Mouse (Mus musculus): ENCODE results near the gene Grk6. TPM values are rescaled to one million over a fixed set of nuclear protein-coding genes. Genes with fewer than 3 reads are reported as not detected.

Gene Grk6
- total RNA-seq, 2 experiments from 2014 or later = 76.4 to 79.2 TPM

DNA sequence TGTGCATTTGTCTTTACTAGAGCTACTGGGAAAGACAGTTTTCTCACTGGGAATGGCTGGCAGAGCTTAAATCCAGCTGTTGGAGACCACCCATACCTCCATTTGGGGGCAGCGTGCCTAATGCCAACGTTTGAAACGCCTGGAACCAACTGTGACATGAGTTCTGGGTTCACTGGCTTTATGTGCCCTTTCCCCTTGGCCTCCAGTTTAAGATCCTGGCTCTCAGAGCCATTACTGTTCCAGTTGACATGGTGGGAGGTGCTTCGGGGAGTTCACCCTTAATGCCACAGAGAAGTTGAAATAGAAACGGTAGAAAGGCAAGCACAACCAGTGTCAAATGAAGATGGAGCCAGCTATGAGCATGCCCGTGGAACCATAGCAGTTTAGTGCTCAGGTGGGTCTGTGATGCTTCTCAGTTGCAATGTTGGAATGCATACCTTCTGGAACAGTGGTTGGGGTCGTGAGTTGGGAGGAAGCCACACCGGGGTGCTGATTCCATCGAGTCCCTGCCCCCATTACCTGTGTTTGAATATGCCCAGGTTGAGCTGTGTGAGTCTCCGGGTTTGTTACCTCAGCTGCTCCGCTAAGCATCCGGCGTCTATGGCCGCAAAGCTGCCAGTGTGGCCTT, 18.6 kb downstream of the Grk6 start:
- peak in 1 of 2 experiments; percentile 48 for DNase-seq (ENCODE audit: low spot score in 2 of 2)

DNA sequence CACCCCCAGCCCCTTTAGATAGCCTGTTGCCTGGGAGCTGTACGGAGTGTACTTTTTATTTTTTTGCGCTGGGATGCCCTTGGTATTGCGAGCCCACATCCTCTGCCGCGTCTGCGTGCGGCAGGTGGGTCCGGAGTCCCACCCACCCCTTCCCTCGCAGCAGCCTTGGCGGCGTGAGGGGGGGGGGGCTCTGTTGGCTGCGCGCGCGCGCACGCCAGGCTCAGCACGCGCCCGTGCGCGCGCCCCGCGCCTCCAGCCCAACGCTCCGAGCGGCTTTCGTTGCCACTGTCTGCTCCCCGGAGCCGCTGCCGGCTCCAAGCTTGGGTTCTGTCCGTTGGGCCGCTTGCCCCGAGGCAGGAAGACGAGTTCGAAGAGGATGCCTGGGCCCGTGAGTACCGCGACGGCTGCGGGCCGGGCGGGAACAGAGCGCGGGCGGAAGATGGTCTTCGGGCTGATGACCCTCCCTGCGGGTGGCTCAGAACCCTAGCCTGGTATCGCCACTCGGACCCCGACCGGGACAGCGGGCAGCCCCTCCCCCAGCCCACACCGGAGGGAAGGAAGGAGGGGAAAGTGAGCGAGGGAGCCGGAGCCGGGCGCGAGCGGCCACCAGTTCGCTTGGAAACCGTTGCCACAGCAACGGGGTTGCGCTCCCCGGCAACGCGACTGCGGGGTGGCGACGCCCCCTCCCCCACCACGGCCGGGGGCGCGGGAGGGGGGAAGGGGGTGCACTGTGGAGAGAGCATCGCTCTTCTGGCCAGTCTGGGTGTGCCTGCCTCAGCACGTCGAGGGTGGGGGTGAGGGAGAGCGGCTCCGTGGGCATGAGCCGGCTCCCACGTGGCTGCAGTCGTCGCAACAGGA, 19.4 kb downstream of the Grk6 start, which contains the start of gene Prr7:
Gene Prr7, plus strand, starts transcription at position 241 of the 858 bp plus-strand sequence.
- peak; percentile 79 to 82 for DNase-seq (ENCODE audit: low spot score in 2 of 2)

DNA sequence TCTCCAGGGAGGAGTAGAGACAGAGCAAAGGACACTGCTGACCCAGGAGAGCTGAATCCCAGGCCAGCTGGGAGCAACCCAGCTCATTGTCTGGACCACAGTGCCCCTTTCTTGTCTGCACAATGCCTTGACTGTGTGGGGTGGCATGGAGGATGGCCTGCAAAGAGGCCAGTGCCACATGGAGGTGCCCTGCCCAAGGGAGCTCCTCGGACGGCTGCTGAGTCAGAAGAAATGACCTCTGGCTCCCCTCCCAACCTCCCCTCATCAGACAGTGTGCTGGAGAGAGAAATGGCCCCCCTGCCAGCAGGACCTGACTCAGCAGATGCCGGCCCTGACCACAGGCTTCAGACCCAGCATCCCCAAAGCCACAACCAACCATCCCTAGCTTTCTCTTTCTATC, 20.3 kb downstream of the Grk6 start:
- peak in 1 of 2 experiments; percentile 54 for DNase-seq (ENCODE audit: low spot score in 2 of 2)

DNA sequence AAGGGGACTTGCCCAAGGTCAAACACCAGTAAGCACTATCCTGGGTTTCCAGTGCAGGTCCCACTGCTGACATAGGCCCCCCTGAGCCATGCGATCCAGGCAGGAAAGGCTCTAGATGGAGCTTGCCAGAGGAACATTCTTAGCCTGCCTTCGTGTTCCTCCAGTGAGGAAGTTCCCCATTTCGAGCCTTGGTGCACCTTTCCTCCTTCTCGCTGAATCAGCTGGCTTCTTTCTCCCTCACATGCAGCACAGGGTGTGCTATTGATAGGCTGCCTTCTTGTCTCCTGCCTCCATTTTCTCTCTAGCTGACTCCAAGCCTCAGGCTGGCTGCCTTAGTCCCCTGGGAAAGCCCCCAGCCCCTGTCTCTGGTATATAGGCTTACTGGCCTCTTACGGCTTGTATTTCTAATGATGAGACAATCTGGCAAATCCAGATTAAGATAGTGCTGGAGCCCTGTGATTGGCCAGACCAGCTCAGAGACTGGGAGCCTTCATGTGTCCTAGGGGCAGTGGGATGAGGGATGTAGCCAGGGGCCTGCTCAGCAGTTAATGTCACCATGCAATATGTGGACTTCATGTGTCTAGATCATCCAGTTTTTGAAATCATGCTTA, 21.1 kb downstream of the Grk6 start:
- peak in 1 of 2 experiments; percentile 30 for DNase-seq (ENCODE audit: low spot score in 2 of 2)

DNA sequence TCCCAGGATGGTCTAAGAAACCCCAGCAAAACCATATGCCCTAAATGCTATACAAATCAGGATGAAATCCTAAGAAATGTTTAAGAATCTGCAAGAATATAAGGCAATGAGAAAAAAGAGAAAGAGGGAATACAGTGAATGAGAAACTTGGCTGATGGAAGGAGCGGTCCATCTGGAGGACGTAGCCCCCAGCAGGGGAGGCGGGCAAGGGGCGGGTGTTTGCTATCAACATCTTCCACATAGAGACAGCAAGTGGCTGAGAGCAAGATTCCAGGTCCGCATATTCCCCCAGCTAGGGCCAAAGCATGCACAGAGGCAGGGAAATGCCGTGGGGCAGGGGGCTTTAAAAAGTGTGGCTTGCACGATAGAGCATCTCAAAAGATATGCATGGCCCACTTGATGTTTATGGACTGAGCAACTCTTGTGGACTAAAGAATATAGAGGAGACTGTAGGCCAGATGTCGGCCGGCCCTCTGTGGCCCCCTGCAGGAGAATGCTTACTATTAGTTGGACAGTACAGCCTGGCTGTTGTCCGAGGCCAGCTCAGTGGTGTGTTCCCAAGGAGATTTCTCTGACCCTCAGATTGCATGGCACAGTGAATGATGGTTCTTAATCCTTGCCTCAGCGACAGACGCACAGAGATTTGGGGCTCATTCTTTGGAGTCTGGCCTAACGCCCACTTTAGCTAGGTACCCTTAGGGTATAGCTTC, 24.1 kb downstream of the Grk6 start:
- DNase-seq (ENCODE audit: low spot score in 2 of 2) = no peak

DNA sequence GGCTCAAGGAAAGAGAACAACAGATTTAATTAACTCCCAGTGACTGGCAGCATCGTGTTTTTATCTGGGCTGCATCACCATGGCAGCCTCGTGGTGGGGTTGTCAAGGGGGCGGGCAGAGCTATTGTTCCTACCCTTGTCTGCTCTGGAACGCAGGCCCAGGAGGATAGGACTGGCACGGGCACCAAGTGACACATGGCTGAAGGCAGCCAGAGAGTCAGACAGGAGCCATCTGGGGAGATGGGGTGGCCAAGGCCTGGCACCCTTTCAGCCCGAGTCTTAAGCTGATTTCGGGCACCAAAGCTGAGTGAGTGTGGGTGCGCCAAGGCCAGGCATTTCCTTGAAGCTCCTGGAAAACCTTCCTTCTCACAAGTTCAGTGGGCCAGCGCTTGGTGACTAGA, 25.5 kb downstream of the Grk6 start:
- peak; percentile 69 to 80 for DNase-seq (ENCODE audit: low spot score in 2 of 2)

DNA sequence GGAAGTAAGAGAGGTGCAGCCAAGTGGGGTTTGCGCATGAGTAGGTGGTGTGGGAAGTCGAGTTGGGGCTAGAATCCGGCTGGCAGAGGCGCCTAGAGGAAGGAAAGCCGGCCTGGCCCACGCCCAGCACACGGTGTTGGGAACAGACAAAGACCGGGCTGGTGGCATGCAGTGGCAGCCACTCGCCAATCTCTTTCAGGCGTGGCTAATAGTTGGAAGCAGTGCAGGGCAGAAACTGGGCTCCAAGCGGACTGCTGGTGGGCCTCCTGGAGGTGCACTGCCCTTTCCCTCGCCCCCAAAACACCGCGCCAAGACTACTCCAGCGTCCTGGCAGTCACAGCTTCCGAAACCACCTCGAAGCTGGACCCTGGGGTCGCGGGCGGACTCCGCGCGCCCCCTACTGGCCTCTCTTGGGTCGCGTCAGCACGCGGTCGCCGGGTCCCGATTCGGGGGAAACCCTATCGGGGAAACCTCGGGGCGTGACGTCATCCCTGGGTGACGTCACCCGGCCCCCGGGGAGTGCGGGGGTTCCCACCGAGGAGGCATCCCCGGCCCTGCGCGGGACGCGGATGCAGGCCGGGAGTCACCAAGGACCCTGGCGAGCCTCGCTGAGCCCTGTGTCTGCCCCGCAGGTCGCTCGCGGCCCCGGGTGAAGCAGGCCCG, 26.4 kb downstream of the Grk6 start:
- DNase-seq (ENCODE audit: low spot score in 2 of 2) = peak; percentile 90 to 95

DNA sequence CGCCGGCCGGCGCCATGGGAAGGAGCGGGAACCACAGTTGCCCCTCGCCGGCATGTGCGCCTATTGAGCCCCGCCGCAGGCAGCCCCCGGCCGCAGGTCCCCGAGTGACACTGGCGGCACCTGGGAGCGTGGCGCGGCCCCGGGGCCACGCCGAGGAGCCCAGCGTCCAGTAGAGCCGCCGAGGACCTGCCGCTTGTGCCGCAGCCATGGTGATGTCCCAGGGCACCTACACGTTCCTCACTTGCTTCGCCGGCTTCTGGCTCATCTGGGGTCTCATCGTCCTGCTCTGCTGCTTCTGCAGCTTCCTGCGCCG, 26.9 kb downstream of the Grk6 start:
- no peak for DNase-seq (ENCODE audit: low spot score in 2 of 2)

DNA sequence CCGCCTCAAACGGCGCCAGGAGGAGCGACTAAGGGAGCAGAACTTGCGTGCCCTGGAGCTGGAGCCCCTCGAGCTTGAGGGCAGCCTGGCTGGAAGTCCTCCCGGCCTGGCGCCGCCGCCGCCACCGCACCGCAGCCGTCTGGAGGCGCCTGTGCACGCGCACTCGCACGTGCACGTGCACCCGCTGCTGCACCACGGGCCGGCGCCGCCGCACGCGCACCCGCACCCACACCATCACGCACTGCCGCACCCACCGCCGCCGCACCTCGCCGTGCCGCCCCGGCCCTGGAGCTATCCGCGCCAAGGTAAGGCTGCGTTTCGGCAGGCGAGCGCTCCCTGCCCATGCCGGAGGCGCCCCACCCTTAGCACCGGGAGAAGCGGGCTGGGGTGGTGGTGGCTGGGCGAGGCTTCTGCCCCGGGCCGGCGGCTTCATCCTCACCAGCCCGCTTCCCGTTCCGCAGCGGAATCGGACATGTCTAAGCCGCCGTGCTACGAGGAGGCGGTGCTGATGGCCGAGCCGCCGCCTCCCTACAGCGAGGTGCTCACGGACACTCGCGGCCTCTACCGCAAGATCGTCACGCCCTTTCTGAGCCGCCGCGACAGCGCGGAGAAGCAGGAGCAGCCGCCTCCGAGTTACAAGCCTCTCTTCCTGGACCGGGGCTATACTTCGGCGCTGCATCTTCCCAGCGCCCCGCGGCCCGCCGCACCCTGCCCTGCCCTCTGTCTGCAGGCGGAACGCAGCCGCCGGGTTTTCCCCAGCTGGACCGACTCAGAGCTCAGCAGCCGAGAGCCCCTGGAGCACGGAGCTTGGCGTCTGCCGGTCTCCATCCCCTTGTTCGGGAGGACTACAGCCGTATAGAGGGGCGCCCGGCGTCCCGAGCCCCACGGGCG, 27.5 kb downstream of the Grk6 start:
- DNase-seq (ENCODE audit: low spot score in 2 of 2) = peak; percentile 70 to 81

DNA sequence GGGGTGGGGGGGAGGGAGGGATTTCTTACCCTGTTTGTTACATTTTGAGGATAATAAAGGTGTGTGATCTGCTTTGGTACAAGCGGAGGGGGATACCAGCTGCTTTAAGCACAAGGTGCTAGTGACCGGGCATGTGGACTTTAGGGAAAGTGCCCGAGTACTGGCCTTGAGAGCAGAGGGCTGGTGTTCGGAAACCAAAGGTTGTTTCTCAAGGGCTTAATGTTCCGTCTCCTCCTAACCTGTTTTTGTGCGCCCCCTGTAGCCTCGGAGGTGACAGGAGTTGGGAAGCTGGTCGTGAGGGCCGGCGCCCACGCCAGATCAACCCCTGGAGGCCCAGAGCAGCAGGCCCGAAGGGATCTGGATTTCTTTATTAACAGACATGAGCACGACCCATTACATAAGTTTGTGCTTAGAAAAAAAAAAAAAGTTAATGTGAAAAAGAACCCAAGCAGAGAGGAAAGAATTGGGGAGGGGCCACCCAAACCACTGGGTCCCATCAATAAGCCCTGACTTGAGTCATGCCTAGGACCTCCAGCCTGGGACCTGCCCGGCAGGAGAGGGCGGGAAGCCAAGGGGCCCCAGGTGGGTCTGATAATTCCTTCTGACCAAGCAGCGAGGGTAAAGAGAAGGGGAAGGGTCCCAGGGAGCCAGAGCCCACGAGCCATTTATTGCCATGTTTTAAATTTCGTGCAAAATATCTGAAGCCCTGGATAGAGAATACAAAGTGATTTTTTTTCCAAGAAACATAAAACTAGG, 28.4 kb downstream of the Grk6 start:
- DNase-seq (ENCODE audit: low spot score in 2 of 2) = peak in 1 of 2 experiments; percentile 35

DNA sequence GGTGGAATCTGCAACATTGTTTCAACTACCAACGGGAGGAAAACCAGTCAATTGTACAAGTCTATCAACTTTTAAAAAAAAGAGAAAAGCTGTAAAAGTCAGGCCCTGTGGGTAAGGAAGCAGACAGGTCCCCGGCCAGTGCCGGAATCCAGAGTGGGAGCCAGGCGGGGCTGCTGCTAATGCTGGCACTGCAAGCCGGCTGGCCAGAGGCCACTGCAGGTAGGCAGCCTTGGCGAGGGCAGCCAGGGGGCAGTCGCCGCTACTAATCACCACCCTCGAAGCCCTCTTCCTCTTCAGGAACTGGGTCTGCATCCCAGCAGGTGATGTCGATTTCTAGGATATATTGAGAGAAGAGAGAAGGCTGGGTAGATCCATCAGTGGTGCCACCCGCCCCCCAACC, 29.1 kb downstream of the Grk6 start:
- DNase-seq (ENCODE audit: low spot score in 2 of 2) = peak in 1 of 2 experiments; percentile 38

DNA sequence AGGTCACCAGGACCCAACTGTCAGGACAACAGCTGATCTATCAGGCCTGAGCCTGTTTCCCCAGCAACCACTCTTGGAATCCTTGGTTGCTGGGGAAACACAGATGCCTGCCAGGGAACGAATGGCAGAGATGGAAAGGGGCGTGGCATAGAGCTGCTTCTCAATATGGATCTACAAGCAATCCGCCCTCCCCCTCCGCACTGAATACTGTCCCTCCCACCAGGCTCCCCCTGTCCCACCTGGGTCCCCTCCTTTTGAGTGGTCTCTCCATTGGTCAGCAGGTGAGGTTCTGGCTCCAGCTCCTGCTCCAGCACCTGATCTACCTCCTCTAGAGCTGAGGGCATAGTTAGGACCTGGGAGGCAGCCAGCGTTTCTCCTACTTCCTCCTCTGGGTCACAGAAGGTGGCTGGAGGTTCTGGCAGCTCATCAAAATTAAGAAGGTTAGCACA, 29.8 kb downstream of the Grk6 start:
- DNase-seq (ENCODE audit: low spot score in 2 of 2) = peak; percentile 66 to 79

DNA sequence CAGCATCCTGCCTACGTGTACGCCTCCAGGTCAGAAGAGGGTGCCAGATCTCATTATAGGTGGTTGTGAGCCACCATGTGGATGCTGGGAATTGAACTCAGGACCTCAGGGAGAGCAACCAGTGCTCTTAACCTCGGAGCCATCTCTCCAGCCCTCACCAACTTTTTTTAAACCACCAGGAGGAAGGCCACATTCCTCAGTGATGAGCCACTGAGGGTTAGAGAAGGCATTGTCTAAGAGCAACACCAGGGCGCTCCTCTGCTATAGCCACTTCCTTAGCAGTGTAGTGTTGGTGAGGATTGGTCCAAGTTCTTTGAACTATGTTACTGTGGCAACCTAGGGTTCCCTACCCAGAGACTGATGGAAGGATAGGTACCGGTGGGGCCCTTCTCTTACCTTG, 30.9 kb downstream of the Grk6 start:
- no peak for DNase-seq (ENCODE audit: low spot score in 2 of 2)

DNA sequence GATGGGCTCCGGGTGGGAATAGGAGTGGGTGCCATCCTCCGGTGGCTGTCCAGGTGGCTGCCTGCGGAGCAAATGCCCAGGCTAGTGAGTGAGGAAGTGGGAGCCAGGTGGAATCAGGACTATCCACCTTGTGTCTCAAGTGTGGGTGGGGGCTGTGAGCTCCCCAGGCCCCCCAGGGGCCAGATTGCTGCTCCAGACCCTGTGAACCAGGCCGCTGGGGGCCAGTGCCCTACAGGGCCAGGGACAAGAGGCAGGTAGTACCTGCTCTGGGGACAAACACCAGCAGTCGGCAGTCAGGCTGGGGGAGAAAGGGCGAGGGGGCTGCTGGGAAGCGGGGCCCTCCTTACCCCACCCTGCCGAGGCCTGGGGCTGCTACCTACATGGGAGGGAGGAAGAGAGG, 31.4 kb downstream of the Grk6 start:
- no peak for DNase-seq (ENCODE audit: low spot score in 2 of 2)

DNA sequence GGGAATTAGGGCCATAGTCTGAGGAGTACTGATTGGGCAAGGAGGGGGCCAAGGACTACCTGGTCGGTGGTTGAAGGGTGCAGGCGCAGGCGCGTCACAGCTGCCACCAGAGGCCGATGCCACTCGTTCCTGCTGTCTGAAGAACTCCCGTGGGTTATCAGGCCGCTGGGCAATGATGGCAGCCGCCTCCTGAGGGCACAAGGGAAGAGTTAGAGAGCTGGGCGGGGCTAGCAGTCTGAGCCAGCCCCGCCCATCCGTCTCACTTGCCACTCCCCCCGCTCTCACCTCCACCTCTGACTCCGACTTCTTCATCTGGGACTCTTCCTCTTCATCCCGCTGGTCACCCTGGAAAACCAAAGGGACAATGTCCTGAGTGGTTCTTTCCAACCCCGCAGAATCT, 32.6 kb downstream of the Grk6 start:
- no peak for DNase-seq (ENCODE audit: low spot score in 2 of 2)

DNA sequence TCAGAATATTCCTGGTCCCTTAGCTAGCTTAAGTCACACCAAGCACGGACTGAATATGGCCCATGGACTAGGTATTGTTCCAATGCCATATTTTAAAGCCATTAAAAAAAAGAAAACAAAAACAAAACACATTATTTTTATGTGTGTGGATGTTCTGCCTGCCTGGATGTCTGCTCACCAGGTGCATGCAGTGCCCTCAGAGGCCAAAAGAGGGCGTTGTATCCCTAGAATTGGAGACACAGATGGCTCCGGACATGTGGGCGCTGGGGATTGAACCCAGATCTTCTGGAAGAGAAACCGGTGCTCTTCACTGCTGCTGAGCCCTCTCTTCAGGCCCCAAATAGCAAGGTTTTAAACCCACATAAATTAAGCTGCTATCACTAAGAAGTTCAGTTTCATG, 33.2 kb downstream of the Grk6 start:
- peak; percentile 70 to 73 for DNase-seq (ENCODE audit: low spot score in 2 of 2)

DNA sequence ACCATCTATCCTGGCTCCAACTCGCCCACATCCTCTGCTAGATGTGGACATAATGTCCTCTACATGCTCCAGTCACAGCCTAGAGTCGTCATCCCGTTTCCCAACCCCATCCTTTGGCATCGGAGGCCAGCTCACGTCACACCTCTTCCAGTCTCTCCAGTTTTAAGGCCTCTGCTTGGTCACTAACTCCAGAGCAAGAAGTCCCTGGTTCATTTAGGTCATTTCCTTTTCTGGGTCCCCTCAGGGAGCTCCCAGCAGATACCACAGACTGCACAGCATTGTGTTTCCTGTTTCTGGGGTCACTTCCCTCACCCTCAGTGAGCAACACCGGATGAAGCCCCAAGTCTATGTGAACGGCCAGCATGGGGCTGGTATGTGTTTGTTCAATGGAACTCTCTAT, 34.1 kb downstream of the Grk6 start:
- no peak for DNase-seq (ENCODE audit: low spot score in 2 of 2)

DNA sequence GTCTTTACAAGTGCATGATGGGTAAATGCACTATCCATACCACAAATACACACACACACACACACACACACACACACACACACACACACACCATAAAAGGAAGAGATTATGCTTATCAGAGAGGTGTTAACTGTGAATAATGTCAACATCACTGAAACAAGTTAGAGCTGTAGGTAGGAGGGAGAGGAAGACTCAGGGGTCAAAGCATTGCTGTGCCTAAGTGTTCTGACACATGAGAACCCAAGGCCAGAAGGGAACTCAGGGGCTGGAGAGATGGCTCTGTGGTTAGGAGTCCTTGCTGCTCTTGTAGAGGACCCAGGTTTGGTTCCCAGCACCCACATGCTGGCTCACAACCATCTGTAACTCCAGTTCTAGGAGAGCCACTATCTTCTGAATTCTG, 35.1 kb downstream of the Grk6 start:
- DNase-seq (ENCODE audit: low spot score in 2 of 2) = no peak

DNA sequence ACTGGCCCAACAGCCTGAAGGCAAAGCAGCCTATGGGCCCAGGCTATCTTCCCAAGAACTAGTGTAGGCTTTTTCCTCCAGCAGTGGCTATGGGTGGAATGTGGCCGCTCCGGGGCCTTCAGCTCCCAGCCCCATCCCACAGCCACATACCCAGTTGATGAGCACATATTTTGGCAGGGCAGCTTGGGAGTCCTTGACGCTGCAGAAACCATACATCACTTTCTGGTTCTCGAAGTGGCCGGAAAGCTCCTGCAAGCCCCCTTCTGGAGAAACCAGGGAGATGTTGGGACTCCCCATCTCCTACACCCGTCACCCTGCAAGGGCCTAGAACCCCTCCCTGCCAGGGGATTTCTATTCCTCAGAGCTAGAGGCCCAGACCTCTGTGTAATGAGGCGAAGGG, 37.7 kb downstream of the Grk6 start:
- no peak for DNase-seq (ENCODE audit: low spot score in 2 of 2)
